Mouse (Mus musculus): ENCODE results near the gene Sav1. TPM values are rescaled to one million over a fixed set of nuclear protein-coding genes. Genes with fewer than 3 reads are reported as not detected.
A peak's percentile ranks its signal among the peaks of the same experiment; 100 is the strongest.

The Sav1 gene
- polyA plus RNA-seq, 1 experiment from 2014 or later = 9.7 TPM

DNA sequence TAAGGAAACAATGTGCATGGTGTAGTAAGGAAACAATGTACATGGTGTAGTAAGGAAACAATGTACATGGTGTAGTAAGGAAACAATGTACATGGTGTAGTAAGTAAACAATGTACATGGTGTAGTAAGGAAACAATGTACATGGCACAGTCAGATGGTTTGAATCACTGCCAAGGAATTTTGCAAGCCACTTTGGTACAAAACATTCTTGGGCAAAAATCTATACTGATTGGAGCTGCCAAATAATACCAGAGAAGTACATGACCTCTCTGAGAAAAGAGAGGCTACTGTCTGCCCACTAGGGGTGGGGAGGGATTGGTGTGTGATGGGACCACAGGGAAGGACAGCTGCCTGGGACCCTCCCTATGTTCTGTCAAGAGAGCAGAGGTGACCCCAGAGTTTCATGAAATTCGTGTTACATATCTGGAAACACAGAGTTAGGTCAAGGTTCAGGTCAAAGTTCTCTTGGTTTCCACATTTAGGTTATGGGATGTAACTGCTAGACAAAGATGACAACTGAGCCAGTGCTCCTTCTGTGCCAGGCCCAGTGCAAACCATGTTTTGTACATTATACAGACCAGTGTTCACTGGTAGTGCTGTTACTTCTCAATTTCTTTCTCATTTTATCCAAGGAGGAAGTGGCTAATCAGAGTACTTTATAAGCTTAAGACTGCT lies 45.0 kb downstream of the Sav1 start:
- Histone ChIP-seq H3K36me3 (ENCODE audit: control insufficient read depth, insufficient read depth, low read length) (peaks cover 3% of the 10 kb centered on the region; the same call in 1 of the 2 replicates), H3K9ac (ENCODE audit: low read length) (no peak overlapping the region), H3K4me2 (ENCODE audit: low read depth, low read length, severe bottlenecking) (no peak overlapping the region), H3K9me3 (ENCODE audit: control insufficient read depth, low read length) (0 out of 2 replicates have a peak, but pooled peaks cover 2% of the 10 kb centered on the region), H3K4me3 (ENCODE audit: low read depth, low read length) (no peak overlapping the region), H3K27me3 (ENCODE audit: control insufficient read depth, insufficient read depth, low read length) (no peaks in the 10 kb centered on the region), H3K4me1 (replicated peaks; ENCODE audit: control insufficient read depth, insufficient read depth, low read length) (0 out of 2 replicates have a peak, but pooled peaks cover 2% of the 10 kb centered on the region), H3K27ac (ENCODE audit: low read depth, low read length) (no peak overlapping the region)
- WGBS = 68% methylated on average over 1 of the region's 1 CpGs
- ATAC-seq (replicated peaks; ENCODE audit: low FRiP score) (no peak), DNase-seq (ENCODE audit: low spot score) (no peak)

DNA sequence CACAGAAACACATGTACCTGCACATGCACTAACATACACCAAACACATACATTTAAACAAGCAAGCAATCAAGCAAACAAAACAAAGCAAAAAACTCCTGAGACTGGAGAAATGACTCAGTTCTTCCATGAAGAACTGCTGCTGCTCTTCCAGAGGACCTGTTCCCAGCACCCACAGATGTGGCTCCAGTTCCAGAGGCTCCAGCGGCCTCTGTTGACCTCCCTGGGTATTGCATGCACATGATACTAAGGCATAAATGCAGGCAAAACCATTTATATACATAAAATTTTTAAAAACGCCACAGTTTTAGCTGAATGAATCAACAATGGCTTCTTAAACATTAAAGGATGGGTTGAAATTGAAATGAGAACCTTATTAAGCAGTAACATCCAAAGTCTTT lies 47.5 kb downstream of the Sav1 start:
- no peak for ATAC-seq (replicated peaks; ENCODE audit: low FRiP score)
- Histone ChIP-seq H3K27ac (ENCODE audit: low read depth, low read length) (no peak overlapping the region), H3K4me2 (ENCODE audit: low read depth, low read length, severe bottlenecking) (no peak overlapping the region), H3K9ac (ENCODE audit: low read length) (no peak overlapping the region), H3K9me3 (ENCODE audit: control insufficient read depth, low read length) (0 out of 2 replicates have a peak, but pooled peaks cover 2% of the 10 kb centered on the region), H3K36me3 (ENCODE audit: control insufficient read depth, insufficient read depth, low read length) (peaks cover 3% of the 10 kb centered on the region; the same call in 1 of the 2 replicates), H3K4me3 (ENCODE audit: low read depth, low read length) (no peak overlapping the region), H3K4me1 (replicated peaks; ENCODE audit: control insufficient read depth, insufficient read depth, low read length) (0 out of 2 replicates have a peak, but pooled peaks cover 2% of the 10 kb centered on the region), H3K27me3 (ENCODE audit: control insufficient read depth, insufficient read depth, low read length) (no peaks in the 10 kb centered on the region)
- WGBS = 69% methylated on average over 2 of the region's 2 CpGs
- no peak for DNase-seq (ENCODE audit: low spot score)

- 45% methylated on average over 5 of the region's 5 CpGs for WGBS
- Histone ChIP-seq H3K4me3 (ENCODE audit: low read depth, low read length) (no peak overlapping the region), H3K9ac (ENCODE audit: low read length) (no peak overlapping the region), H3K9me3 (ENCODE audit: control insufficient read depth, low read length) (0 out of 2 replicates have a peak, but pooled peaks cover 2% of the 10 kb centered on the region), H3K27ac (ENCODE audit: low read depth, low read length) (no peak overlapping the region), H3K4me1 (replicated peaks; ENCODE audit: control insufficient read depth, insufficient read depth, low read length) (0 out of 2 replicates have a peak, but pooled peaks cover 2% of the 10 kb centered on the region), H3K27me3 (ENCODE audit: control insufficient read depth, insufficient read depth, low read length) (no peaks in the 10 kb centered on the region), H3K36me3 (ENCODE audit: control insufficient read depth, insufficient read depth, low read length) (peaks cover 3% of the 10 kb centered on the region; the same call in 1 of the 2 replicates), H3K4me2 (ENCODE audit: low read depth, low read length, severe bottlenecking) (no peak overlapping the region)
- no peak for DNase-seq (ENCODE audit: low spot score)
- no peak for ATAC-seq (replicated peaks; ENCODE audit: low FRiP score)
Observed at GRCm38 (mm10) chr12:69937731-69938130, 49.1 kb downstream of the Sav1 start.

DNA sequence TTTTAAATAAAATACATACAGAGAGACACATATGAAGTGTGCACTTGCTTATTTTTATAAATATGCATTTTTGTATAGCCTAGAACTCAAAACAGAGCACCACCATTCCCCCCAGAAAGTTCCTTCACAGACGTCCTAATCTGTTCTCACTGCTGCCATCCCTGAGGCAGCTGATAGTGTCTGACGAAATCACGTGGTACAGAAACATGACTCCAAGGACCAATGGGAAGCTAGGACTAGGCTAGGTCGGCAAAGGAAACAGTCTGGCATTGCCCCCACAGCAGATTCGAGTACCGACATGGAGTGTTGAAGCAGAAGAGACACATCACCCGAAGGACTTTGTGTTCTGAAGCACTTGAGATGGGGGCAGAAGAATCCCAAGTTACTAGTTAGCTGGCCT lies 60.1 kb downstream of the Sav1 start:
- ATAC-seq (replicated peaks; ENCODE audit: low FRiP score) (no peak), DNase-seq (ENCODE audit: low spot score) (no peak)
- no peak overlapping the region for H3K9ac ChIP-seq (ENCODE audit: low read length)
- H3K4me2 ChIP-seq (ENCODE audit: low read depth, low read length, severe bottlenecking) = no peak overlapping the region
- no peaks in the 10 kb centered on the region for H3K36me3 ChIP-seq (ENCODE audit: control insufficient read depth, insufficient read depth, low read length)
- no peaks in the 10 kb centered on the region for H3K4me1 ChIP-seq (replicated peaks; ENCODE audit: control insufficient read depth, insufficient read depth, low read length)
- H3K4me3 ChIP-seq (ENCODE audit: low read depth, low read length) = no peak overlapping the region
- 58% methylated on average over 7 of the region's 7 CpGs for WGBS
- H3K27ac ChIP-seq (ENCODE audit: low read depth, low read length) = no peak overlapping the region
- no peaks in the 10 kb centered on the region for H3K27me3 ChIP-seq (ENCODE audit: control insufficient read depth, insufficient read depth, low read length)
- H3K9me3 ChIP-seq (ENCODE audit: control insufficient read depth, low read length) = no peaks in the 10 kb centered on the region

DNA sequence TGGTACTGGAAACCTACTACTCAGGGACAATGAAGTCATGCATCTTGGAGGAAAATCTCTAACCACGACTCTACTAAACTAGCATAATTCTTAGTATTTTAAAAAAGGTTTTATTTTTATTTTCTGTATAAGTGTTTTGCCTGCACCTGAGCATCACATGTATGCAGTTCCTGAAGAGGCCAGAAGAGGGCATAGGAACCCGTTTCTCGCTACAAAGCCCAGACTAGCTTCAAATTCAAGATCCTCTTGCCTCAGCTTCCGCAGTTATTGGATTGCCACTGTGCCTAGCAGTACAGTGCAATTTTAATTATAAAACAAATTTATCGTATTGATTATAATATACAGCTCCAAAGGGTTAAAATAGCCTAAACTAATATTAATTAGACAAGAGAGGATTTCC lies 62.8 kb downstream of the Sav1 start:
- Histone ChIP-seq H3K9ac (ENCODE audit: low read length) (no peak overlapping the region), H3K27ac (ENCODE audit: low read depth, low read length) (no peak overlapping the region), H3K9me3 (ENCODE audit: control insufficient read depth, low read length) (no peaks in the 10 kb centered on the region), H3K36me3 (ENCODE audit: control insufficient read depth, insufficient read depth, low read length) (no peaks in the 10 kb centered on the region), H3K4me2 (ENCODE audit: low read depth, low read length, severe bottlenecking) (no peak overlapping the region), H3K4me1 (replicated peaks; ENCODE audit: control insufficient read depth, insufficient read depth, low read length) (no peaks in the 10 kb centered on the region), H3K27me3 (ENCODE audit: control insufficient read depth, insufficient read depth, low read length) (no peaks in the 10 kb centered on the region), H3K4me3 (ENCODE audit: low read depth, low read length) (no peak overlapping the region)
- WGBS = 17% methylated on average over 5 of the region's 5 CpGs
- ATAC-seq (replicated peaks; ENCODE audit: low FRiP score) (no peak), DNase-seq (ENCODE audit: low spot score) (peak; percentile 58)

DNA sequence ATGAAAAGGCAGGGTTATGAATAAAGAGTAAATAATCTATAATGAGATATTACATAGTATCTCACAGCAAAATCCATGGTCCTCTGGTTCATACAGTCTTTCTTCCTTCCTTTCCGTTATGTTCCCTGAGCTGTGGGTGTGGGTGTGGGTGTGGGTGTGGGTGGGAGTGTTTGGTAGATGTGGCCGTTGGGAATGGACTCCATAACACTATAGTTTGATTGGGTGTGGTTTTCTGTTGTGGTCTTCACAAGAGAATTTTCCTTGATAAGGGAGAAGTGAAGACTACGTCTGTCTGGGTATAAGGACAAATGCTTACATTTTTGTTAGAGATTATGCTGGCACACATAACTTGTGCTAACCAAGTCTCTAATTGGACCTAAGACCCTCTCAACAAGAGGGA lies 63.2 kb downstream of the Sav1 start:
- no peak overlapping the region for H3K4me3 ChIP-seq (ENCODE audit: low read depth, low read length)
- H3K9ac ChIP-seq (ENCODE audit: low read length) = no peak overlapping the region
- DNase-seq (ENCODE audit: low spot score) (no peak), ATAC-seq (replicated peaks; ENCODE audit: low FRiP score) (no peak)
- 53% methylated on average over 3 of the region's 3 CpGs for WGBS
- H3K4me2 ChIP-seq (ENCODE audit: low read depth, low read length, severe bottlenecking) = no peak overlapping the region
- H3K27me3 ChIP-seq (ENCODE audit: control insufficient read depth, insufficient read depth, low read length) = no peaks in the 10 kb centered on the region
- no peaks in the 10 kb centered on the region for H3K9me3 ChIP-seq (ENCODE audit: control insufficient read depth, low read length)
- H3K4me1 ChIP-seq (replicated peaks; ENCODE audit: control insufficient read depth, insufficient read depth, low read length) = no peaks in the 10 kb centered on the region
- no peak overlapping the region for H3K27ac ChIP-seq (ENCODE audit: low read depth, low read length)
- no peaks in the 10 kb centered on the region for H3K36me3 ChIP-seq (ENCODE audit: control insufficient read depth, insufficient read depth, low read length)

DNA sequence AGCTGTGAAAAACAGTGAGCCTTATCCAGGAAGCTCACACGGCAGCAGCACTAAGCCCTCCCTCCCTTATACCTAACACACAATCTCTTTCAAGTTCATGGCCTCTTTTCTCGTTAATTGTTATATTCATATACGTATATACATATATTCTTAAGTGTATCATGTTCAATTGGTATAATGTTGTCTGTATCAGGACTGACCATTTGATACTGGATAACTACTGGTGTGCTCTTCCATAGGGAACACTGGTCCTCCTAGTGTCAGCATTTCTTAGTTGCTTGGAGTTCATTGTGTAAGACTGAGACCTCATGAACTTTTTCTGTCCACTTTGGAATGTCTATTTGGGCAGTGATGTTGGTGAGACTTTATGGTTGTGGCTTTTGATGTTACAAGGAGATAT lies 63.7 kb downstream of the Sav1 start:
- Histone ChIP-seq H3K4me3 (ENCODE audit: low read depth, low read length) (no peak overlapping the region), H3K4me1 (replicated peaks; ENCODE audit: control insufficient read depth, insufficient read depth, low read length) (no peaks in the 10 kb centered on the region), H3K9me3 (ENCODE audit: control insufficient read depth, low read length) (no peaks in the 10 kb centered on the region), H3K36me3 (ENCODE audit: control insufficient read depth, insufficient read depth, low read length) (no peaks in the 10 kb centered on the region), H3K4me2 (ENCODE audit: low read depth, low read length, severe bottlenecking) (no peak overlapping the region), H3K9ac (ENCODE audit: low read length) (no peak overlapping the region), H3K27ac (ENCODE audit: low read depth, low read length) (no peak overlapping the region), H3K27me3 (ENCODE audit: control insufficient read depth, insufficient read depth, low read length) (no peaks in the 10 kb centered on the region)
- 86% methylated on average over 3 of the region's 3 CpGs for WGBS
- DNase-seq (ENCODE audit: low spot score) (no peak), ATAC-seq (replicated peaks; ENCODE audit: low FRiP score) (no peak)

GRCm38 (mm10) chr12:69922099-69922498 lies 64.7 kb downstream of the Sav1 start:
- no peak overlapping the region for H3K9ac ChIP-seq (ENCODE audit: low read length)
- no peaks in the 10 kb centered on the region for H3K36me3 ChIP-seq (ENCODE audit: control insufficient read depth, insufficient read depth, low read length)
- no peak overlapping the region for H3K4me2 ChIP-seq (ENCODE audit: low read depth, low read length, severe bottlenecking)
- H3K4me1 ChIP-seq (replicated peaks; ENCODE audit: control insufficient read depth, insufficient read depth, low read length) = no peaks in the 10 kb centered on the region
- 88% methylated on average over 1 of the region's 1 CpGs for WGBS
- H3K27ac ChIP-seq (ENCODE audit: low read depth, low read length) = no peak overlapping the region
- DNase-seq (ENCODE audit: low spot score) = no peak
- H3K9me3 ChIP-seq (ENCODE audit: control insufficient read depth, low read length) = no peaks in the 10 kb centered on the region
- ATAC-seq (replicated peaks; ENCODE audit: low FRiP score) = no peak
- no peak overlapping the region for H3K4me3 ChIP-seq (ENCODE audit: low read depth, low read length)
- no peaks in the 10 kb centered on the region for H3K27me3 ChIP-seq (ENCODE audit: control insufficient read depth, insufficient read depth, low read length)

DNA sequence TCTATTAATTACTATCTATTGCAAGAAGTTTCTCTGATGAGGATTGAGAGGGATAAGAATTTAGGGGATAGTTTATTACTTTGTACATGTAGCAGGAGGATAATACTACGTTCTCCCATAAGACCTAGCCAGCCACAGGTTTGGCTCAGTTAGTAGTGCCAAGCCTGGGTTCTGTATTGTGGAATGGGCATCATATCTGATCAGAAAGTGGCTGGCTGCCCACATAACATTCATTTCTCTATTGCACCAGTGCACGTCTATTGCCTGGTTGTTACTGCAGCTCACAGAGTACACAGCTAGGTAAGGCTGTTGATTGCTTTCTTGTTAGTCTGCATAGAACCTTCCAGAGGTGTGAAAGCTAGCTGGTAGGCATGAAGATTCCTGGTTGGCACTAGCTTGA lies 68.9 kb downstream of the Sav1 start:
- Histone ChIP-seq H3K36me3 (ENCODE audit: control insufficient read depth, insufficient read depth, low read length) (no peaks in the 10 kb centered on the region), H3K4me3 (ENCODE audit: low read depth, low read length) (no peak overlapping the region), H3K27ac (ENCODE audit: low read depth, low read length) (no peak overlapping the region), H3K4me1 (replicated peaks; ENCODE audit: control insufficient read depth, insufficient read depth, low read length) (no peaks in the 10 kb centered on the region), H3K4me2 (ENCODE audit: low read depth, low read length, severe bottlenecking) (no peak overlapping the region), H3K27me3 (ENCODE audit: control insufficient read depth, insufficient read depth, low read length) (no peaks in the 10 kb centered on the region), H3K9me3 (ENCODE audit: control insufficient read depth, low read length) (no peaks in the 10 kb centered on the region), H3K9ac (ENCODE audit: low read length) (no peak overlapping the region)
- WGBS = 90% methylated on average over 2 of the region's 2 CpGs
- ATAC-seq (replicated peaks; ENCODE audit: low FRiP score) (no peak), DNase-seq (ENCODE audit: low spot score) (no peak)

Data from forebrain, embryonic 11.5 days (tissue).